Mouse (Mus musculus) C2C12 (cell line): ENCODE measurements at regions not wholly inside any gene's neighbourhood (a gene's known extent, or its start where the extent isn't known, plus 50 kb on each side); places are given as distances from the start of the nearest gene placed in this dataset.

Source experiments
- H3K27me3 ChIP-seq: one replicate; pipeline ENCODE4 v1.6.1; 2011; ENCODE audit not compliant: control insufficient read depth, insufficient read depth, insufficient read length
- H3K36me3 ChIP-seq: one replicate; pipeline ENCODE4 v1.6.1; 2011; ENCODE audit not compliant: control insufficient read depth, insufficient read depth
- H3K4me3 ChIP-seq: one replicate; pipeline ENCODE4 v1.5.1; 2011; ENCODE audit warnings: mild to moderate bottlenecking, control low read depth; ENCODE audit not compliant: poor library complexity, insufficient read depth, severe bottlenecking
- H3K79me2 ChIP-seq: one replicate; pipeline ENCODE4 v1.6.1; 2011; ENCODE audit not compliant: control insufficient read depth, insufficient read depth
- H3K79me3 ChIP-seq: one replicate; pipeline ENCODE4 v1.6.1; 2011; ENCODE audit warnings: low read depth, control low read depth
- H3ac ChIP-seq: one replicate; pipeline ENCODE3; 2011; ENCODE audit warnings: low read depth; ENCODE audit not compliant: control insufficient read depth, insufficient read length
- CEBPB ChIP-seq: IDR thresholded peaks from one replicate; pipeline ENCODE4 v1.6.1; 2011; ENCODE audit warnings: low read depth, mild to moderate bottlenecking, control low read depth, moderate library complexity
- CTCF ChIP-seq: IDR thresholded peaks from one replicate; pipeline ENCODE4 v1.5.1; 2011; ENCODE audit not compliant: control insufficient read depth, insufficient read depth, insufficient read length
- FOSL1 ChIP-seq: IDR thresholded peaks from one replicate; pipeline ENCODE4 v1.8.0; 2011; ENCODE audit warnings: mild to moderate bottlenecking, low read length; ENCODE audit not compliant: poor library complexity, insufficient read depth, severe bottlenecking
- MAX ChIP-seq: IDR thresholded peaks from one replicate; pipeline ENCODE4 v1.6.1; 2011; ENCODE audit warnings: mild to moderate bottlenecking, control low read depth
- MYOD1 ChIP-seq: IDR thresholded peaks from one replicate; pipeline ENCODE4 v1.6.1; 2011; ENCODE audit warnings: low read depth; ENCODE audit not compliant: control insufficient read depth, insufficient read length
- MYOG ChIP-seq: IDR thresholded peaks from one replicate; pipeline ENCODE4 v1.6.1; 2011; ENCODE audit not compliant: control insufficient read depth, insufficient read length; ENCODE audit errors: extremely low read depth
- USF1 ChIP-seq: IDR thresholded peaks from one replicate; pipeline ENCODE4 v1.6.1; 2011; ENCODE audit warnings: low read depth, mild to moderate bottlenecking, control low read depth, moderate library complexity

DNA sequence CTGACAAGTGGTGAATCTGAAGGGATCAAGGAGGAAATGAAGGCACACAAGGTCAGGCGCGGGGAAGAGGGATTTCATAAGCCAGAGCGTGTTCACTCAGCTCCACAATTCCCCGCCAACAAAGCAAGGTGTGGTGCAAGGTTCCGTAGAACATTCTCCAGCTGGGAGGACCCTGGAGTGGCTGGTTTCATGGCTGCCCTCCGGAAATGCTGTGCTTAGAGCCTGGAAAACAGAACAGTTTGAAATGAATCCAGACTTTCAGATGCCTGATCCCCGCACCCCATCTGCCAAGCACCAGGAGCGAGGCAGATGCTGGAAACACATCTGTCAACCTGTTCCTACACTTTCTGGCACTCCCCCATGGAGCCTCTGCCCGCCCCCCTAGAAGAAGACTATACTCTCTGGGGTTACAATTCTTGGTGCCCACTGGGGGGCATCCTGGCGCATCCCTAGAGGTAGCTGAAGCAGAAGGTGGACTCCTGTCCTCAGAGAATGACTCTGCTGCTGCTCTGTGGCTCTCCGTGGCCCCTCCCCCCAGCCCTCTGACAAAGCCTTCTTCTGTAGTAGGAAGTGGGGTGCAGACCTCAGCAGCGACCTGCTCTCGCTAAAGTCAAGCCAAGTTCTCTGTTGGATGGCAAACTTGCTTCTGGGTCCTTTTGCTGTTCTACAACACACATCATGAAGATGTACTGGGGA is 54.5 kb upstream of the Mafb start:
- H3K27me3 ChIP-seq: no peaks in the 10 kb centered on the region
- no peak overlapping the region for H3ac ChIP-seq
- no peak for TF ChIP-seq FOSL1
- TF ChIP-seq MAX: no peak
- no peaks in the 10 kb centered on the region for H3K79me3 ChIP-seq
- no peaks in the 10 kb centered on the region for H3K36me3 ChIP-seq
- no peaks in the 10 kb centered on the region for H3K79me2 ChIP-seq
- H3K4me3 ChIP-seq: no peak overlapping the region

DNA sequence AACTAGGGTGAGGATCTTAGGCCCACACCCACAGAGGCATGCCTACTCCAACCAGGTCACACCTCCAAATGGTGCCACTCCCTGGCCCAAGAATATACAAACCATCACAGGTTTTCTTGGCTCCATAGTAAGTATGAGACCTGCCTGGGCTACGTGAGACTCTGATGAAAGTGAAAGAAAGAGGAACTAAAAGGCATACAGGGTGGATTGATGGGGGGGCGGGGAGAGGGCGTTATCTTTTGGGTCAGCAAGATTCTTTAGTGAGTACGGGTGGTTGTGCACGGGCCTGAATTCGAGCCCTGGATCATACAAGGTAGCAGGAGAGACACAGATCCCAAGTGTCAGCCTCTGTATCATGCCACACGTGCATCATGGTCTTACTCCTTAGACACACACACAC is 57.6 kb upstream of the Mafb start:
- no peak for TF ChIP-seq MAX
- TF ChIP-seq MYOG: no peak
- no peak for TF ChIP-seq CTCF
- no peak for TF ChIP-seq USF1
- no peak for TF ChIP-seq MYOD1
- TF ChIP-seq FOSL1: no peak
- no peak for TF ChIP-seq CEBPB
- Histone ChIP-seq H3K4me3 (no peak overlapping the region), H3K79me3 (no peaks in the 10 kb centered on the region), H3K79me2 (no peaks in the 10 kb centered on the region), H3K27me3 (no peaks in the 10 kb centered on the region), H3K36me3 (no peaks in the 10 kb centered on the region), H3ac (no peak overlapping the region)

- no peak overlapping the region for H3ac ChIP-seq
These were observed 60.6 kb upstream of the Mafb start for GRCm38 (mm10) chr2:160427431-160427830.

GRCm38 (mm10) chr2:160433252-160433651 is 66.4 kb upstream of the Mafb start:
- no peak overlapping the region for H3K4me3 ChIP-seq

More at GRCm38 (mm10) chr2:160427431-160427830, 60.6 kb upstream of the Mafb start:
- Histone ChIP-seq H3K27me3 (no peaks in the 10 kb centered on the region), H3K79me3 (no peaks in the 10 kb centered on the region), H3K79me2 (no peaks in the 10 kb centered on the region), H3K4me3 (no peak overlapping the region), H3K36me3 (no peaks in the 10 kb centered on the region)
- TF ChIP-seq MYOG: no peak
- no peak for TF ChIP-seq CTCF
- no peak for TF ChIP-seq FOSL1
- no peak for TF ChIP-seq CEBPB
- no peak for TF ChIP-seq MAX
- no peak for TF ChIP-seq MYOD1
- TF ChIP-seq USF1: no peak

DNA sequence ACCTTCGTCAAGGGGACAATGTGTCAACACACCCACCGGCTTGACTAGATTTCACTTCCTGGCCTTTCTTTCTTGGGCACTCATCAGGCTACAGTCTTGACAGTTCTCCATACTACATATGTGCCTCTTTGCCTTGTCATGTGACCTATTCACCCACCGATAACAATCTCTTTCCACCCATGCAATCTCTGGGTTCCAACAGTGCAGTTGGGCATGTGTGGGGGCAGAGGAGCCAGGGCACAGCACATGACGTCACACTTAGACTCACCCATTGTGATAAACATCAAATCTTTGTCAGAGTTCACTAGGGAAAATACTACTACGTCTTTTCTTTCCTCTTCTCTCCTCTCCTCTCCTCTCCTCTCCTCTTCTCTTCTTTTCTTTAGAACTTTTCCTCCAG is 67.8 kb upstream of the Mafb start:
- Histone ChIP-seq H3K27me3 (no peaks in the 10 kb centered on the region), H3K36me3 (no peaks in the 10 kb centered on the region), H3K79me3 (no peaks in the 10 kb centered on the region), H3K79me2 (no peaks in the 10 kb centered on the region), H3ac (no peak overlapping the region), H3K4me3 (no peak overlapping the region)
- TF ChIP-seq MAX: no peak
- TF ChIP-seq CEBPB: no peak
- TF ChIP-seq CTCF: no peak
- TF ChIP-seq FOSL1: no peak
- TF ChIP-seq MYOG: no peak
- TF ChIP-seq USF1: no peak

More at GRCm38 (mm10) chr2:160433252-160433651, 66.4 kb upstream of the Mafb start:
- H3K36me3 ChIP-seq: no peaks in the 10 kb centered on the region
- no peaks in the 10 kb centered on the region for H3K79me3 ChIP-seq
- no peaks in the 10 kb centered on the region for H3K79me2 ChIP-seq
- H3K27me3 ChIP-seq: no peaks in the 10 kb centered on the region
- H3ac ChIP-seq: no peak overlapping the region
- TF ChIP-seq FOSL1: no peak
- TF ChIP-seq MYOG: no peak
- no peak for TF ChIP-seq CEBPB
- TF ChIP-seq MAX: no peak
- no peak for TF ChIP-seq USF1

DNA sequence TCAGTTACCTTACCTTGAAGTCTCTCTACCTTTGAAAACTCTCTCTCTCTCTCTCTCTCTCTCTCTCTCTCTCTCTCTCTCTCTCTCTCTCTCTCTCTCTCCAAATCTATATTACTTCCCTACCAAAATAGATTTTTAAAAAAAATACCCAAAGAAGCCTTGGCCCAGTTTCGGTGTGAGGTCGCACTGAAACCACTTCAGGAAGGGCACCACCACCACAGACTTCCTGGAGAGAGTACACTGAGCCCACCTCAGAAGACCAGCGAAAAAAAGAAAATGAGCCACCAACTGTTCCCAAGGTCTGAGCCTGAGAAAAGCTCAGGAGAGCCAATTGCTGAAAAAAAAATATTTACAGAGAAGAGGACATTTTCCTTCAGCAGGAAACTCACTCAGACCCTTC is 68.8 kb upstream of the Mafb start:
- Histone ChIP-seq H3K79me2 (no peaks in the 10 kb centered on the region), H3K4me3 (no peak overlapping the region), H3ac (no peak overlapping the region), H3K27me3 (no peaks in the 10 kb centered on the region), H3K79me3 (no peaks in the 10 kb centered on the region), H3K36me3 (no peaks in the 10 kb centered on the region)
- TF ChIP-seq FOSL1 (no peak), MYOD1 (no peak), MAX (no peak), CEBPB (no peak), CTCF (no peak), USF1 (no peak), MYOG (no peak)
